Mouse (Mus musculus): Measurements from ENCODE around the gene Ccsap. TPM values are rescaled to one million over a fixed set of nuclear protein-coding genes. Genes with fewer than 3 reads are reported as not detected.

Ccsap gene
- polyA plus RNA-seq, 1 experiment from 2014 or later: 3.7 TPM

DNA sequence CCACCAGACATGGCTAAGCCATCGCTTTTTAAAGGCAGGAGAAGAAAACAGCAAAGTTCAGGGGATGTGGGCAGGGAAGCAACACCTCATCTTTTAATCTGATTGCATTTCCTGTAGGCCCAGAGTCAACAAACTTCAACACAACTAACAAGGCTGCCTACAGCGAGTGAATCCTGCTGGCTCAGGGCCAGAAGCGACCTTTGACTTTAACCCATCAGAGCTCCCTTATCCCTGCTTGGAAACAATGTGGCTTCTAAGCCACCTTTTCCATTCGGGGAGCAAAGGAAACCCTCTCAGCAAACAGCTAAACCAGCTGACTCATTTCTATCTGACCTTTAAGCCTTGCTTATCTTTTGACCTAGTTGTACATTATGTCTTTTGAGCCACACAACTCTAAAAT, 63.3 kb downstream of the Ccsap start:
- Histone ChIP-seq H3K9me3 (ENCODE audit: control insufficient read depth, low read length) (no peaks in the 10 kb centered on the region), H3K27me3 (ENCODE audit: control insufficient read depth, insufficient read depth, low read length) (no peaks in the 10 kb centered on the region), H3K4me3 (ENCODE audit: control insufficient read depth in 1 of 2, insufficient read depth in 1 of 2, low read depth in 1 of 2, low read length in 2 of 2) (no peak overlapping the region), H3K27ac (replicated peaks in 1 of 2; ENCODE audit: control insufficient read depth in 1 of 2, insufficient read depth in 1 of 2, low read depth in 2 of 2, low read length in 2 of 2) (no peak overlapping the region), H3K4me1 (ENCODE audit: control insufficient read depth in 2 of 2, insufficient read depth in 2 of 2, low read length in 2 of 2) (no peaks in the 10 kb centered on the region), H3K4me2 (ENCODE audit: low read length) (no peak overlapping the region), H3K36me3 (ENCODE audit: control insufficient read depth, insufficient read depth, low read length) (no peaks in the 10 kb centered on the region), H3K9ac (ENCODE audit: low read length) (no peak overlapping the region)
- 32% methylated on average over 4 of the region's 4 CpGs for WGBS
- no peak for ATAC-seq (ENCODE audit: insufficient number of reproducible peaks, insufficient read depth, low FRiP score, low read depth)

DNA sequence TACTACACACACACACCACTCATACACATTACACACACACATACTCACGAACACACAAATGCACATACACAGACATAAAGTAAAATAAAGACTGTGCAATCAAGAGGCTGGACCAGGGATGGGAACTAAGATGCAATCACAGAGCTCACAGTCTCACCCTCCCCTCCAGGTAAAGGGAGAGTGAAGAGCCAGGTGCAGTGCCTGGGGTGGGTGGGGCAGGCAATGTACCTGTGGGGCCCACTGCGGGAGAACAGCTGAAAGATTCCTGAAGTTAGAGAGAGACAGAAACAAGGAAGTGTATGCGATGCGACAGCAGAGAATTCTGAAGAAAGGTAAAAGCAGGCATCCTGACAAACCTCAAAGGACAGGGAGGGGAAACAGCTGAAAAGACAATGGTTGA, 65.2 kb downstream of the Ccsap start:
- no peak overlapping the region for H3K9ac ChIP-seq (ENCODE audit: low read length)
- WGBS: 65% methylated on average over 4 of the region's 4 CpGs
- no peaks in the 10 kb centered on the region; the same call in 1 of the 2 replicates for H3K27me3 ChIP-seq (ENCODE audit: control insufficient read depth, insufficient read depth, low read length)
- H3K4me2 ChIP-seq (ENCODE audit: low read length): no peak overlapping the region
- H3K4me1 ChIP-seq (ENCODE audit: control insufficient read depth in 2 of 2, insufficient read depth in 2 of 2, low read length in 2 of 2): no peaks in the 10 kb centered on the region
- ATAC-seq (ENCODE audit: insufficient number of reproducible peaks, insufficient read depth, low FRiP score, low read depth): no peak
- H3K36me3 ChIP-seq (ENCODE audit: control insufficient read depth, insufficient read depth, low read length): no peaks in the 10 kb centered on the region
- no peaks in the 10 kb centered on the region for H3K9me3 ChIP-seq (ENCODE audit: control insufficient read depth, low read length)
- H3K27ac ChIP-seq (replicated peaks in 1 of 2; ENCODE audit: control insufficient read depth in 1 of 2, insufficient read depth in 1 of 2, low read depth in 2 of 2, low read length in 2 of 2): no peak overlapping the region
- H3K4me3 ChIP-seq (ENCODE audit: control insufficient read depth in 1 of 2, insufficient read depth in 1 of 2, low read depth in 1 of 2, low read length in 2 of 2): no peak overlapping the region

DNA sequence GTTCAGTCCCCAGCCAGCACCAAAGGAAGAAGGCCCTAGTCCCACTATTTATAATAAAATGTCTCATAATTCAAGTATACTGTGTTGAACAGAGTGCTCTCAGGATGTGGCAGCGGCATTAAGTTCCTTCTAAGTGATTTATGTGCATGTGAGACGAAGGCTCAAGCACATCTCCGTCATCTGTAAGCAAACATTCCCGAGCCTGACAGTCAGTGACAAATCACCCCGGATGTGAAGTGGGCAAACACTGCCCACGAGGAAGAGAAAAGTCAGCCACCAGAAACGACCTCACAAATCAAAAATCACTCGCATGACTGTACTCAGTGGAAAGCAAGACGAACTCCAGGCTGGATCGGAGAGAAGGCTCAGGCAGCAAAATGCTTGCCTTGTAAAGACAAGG, 66.1 kb downstream of the Ccsap start:
- 56% methylated on average over 10 of the region's 10 CpGs for WGBS
- H3K9ac ChIP-seq (ENCODE audit: low read length): no peak overlapping the region

DNA sequence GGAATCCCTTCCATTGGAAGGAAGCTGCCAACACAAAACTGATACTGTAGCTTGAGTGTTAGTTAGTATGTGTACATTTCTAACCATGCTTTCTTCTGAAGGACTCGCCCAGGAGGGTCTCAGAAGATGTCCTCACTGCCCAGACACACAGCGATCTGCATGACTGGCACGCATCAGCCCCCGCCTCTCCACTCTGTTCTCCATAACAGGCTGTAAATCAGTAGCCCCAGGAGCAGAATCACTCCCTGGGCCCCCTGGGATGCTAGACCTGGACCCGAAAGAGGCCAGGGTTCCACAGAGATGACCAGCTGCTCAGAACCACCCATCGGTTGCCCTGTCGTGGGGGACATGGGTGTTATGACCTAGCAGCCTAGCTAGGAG, 68.2 kb downstream of the Ccsap start:
- Histone ChIP-seq H3K27ac (replicated peaks in 1 of 2; ENCODE audit: control insufficient read depth in 1 of 2, insufficient read depth in 1 of 2, low read depth in 2 of 2, low read length in 2 of 2) (no peak overlapping the region), H3K36me3 (ENCODE audit: control insufficient read depth, insufficient read depth, low read length) (no peaks in the 10 kb centered on the region), H3K4me2 (ENCODE audit: low read length) (no peak overlapping the region), H3K4me1 (ENCODE audit: control insufficient read depth in 2 of 2, insufficient read depth in 2 of 2, low read length in 2 of 2) (peaks cover 0 to 3% of the 10 kb centered on the region in 2 experiments; a peak in 2 of 4 replicates), H3K9me3 (ENCODE audit: control insufficient read depth, low read length) (no peaks in the 10 kb centered on the region), H3K9ac (ENCODE audit: low read length) (no peak overlapping the region), H3K4me3 (ENCODE audit: control insufficient read depth in 1 of 2, insufficient read depth in 1 of 2, low read depth in 1 of 2, low read length in 2 of 2) (no peak overlapping the region), H3K27me3 (ENCODE audit: control insufficient read depth, insufficient read depth, low read length) (no peaks in the 10 kb centered on the region; the same call in 1 of the 2 replicates)
- 80% methylated on average over 7 of the region's 7 CpGs for WGBS
- ATAC-seq (ENCODE audit: insufficient number of reproducible peaks, insufficient read depth, low FRiP score, low read depth): no peak

More for the DNA sequence above, 66.1 kb downstream of the Ccsap start:
- Histone ChIP-seq H3K27me3 (ENCODE audit: control insufficient read depth, insufficient read depth, low read length) (no peaks in the 10 kb centered on the region; the same call in 1 of the 2 replicates), H3K4me2 (ENCODE audit: low read length) (no peak overlapping the region), H3K36me3 (ENCODE audit: control insufficient read depth, insufficient read depth, low read length) (no peaks in the 10 kb centered on the region), H3K4me1 (ENCODE audit: control insufficient read depth in 2 of 2, insufficient read depth in 2 of 2, low read length in 2 of 2) (no peaks in the 10 kb centered on the region), H3K4me3 (ENCODE audit: control insufficient read depth in 1 of 2, insufficient read depth in 1 of 2, low read depth in 1 of 2, low read length in 2 of 2) (no peak overlapping the region), H3K9me3 (ENCODE audit: control insufficient read depth, low read length) (no peaks in the 10 kb centered on the region), H3K27ac (replicated peaks in 1 of 2; ENCODE audit: control insufficient read depth in 1 of 2, insufficient read depth in 1 of 2, low read depth in 2 of 2, low read length in 2 of 2) (no peak overlapping the region)
- ATAC-seq (ENCODE audit: insufficient number of reproducible peaks, insufficient read depth, low FRiP score, low read depth): no peak

DNA sequence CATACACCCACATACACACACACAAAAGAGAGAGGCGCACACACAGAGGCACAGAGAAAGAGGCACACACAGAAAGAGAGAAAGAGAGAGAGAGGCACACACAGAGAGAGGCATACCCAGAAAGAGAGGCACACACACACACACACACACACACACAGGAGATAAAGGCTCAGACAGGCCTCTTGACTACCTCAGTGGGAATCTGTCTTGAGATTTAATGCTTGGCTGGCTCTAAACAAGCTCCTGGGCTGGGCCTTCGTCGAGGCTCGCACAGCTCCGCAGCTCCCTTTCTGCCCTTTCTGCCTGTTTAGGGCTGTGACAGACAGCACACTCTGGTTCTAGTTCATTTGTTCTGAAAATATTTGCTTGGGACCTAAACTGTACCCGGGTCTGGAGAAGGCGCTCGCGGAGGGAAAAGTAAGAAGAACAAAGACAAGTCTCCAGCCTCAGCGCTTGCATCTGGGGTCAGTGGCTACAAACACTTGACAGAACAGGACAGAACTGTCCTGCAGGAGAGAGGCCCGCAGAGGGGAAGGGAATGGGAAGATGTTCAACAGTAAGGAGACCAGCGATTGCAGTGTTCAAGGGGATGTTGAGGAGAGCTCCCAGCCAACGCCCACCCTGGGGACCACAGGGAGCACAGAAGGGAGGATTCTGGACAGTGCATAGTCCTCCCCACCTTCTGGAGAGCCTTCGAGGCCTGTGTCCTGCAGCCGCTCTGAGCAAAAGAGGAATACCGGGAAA, 68.7 kb downstream of the Ccsap start:
- H3K9ac ChIP-seq (ENCODE audit: low read length): no peak overlapping the region
- H3K27ac ChIP-seq (replicated peaks in 1 of 2; ENCODE audit: control insufficient read depth in 1 of 2, insufficient read depth in 1 of 2, low read depth in 2 of 2, low read length in 2 of 2): no peak overlapping the region
- no peaks in the 10 kb centered on the region; the same call in 1 of the 2 replicates for H3K27me3 ChIP-seq (ENCODE audit: control insufficient read depth, insufficient read depth, low read length)
- H3K9me3 ChIP-seq (ENCODE audit: control insufficient read depth, low read length): no peaks in the 10 kb centered on the region
- WGBS: 74% methylated on average over 16 of the region's 16 CpGs
- no peak for ATAC-seq (ENCODE audit: insufficient number of reproducible peaks, insufficient read depth, low FRiP score, low read depth)
- no peak overlapping the region for H3K4me3 ChIP-seq (ENCODE audit: control insufficient read depth in 1 of 2, insufficient read depth in 1 of 2, low read depth in 1 of 2, low read length in 2 of 2)
- H3K36me3 ChIP-seq (ENCODE audit: control insufficient read depth, insufficient read depth, low read length): no peaks in the 10 kb centered on the region
- no peak overlapping the region for H3K4me2 ChIP-seq (ENCODE audit: low read length)
- peaks cover 0 to 3% of the 10 kb centered on the region in 2 experiments; a peak in 2 of 4 replicates for H3K4me1 ChIP-seq (ENCODE audit: control insufficient read depth in 2 of 2, insufficient read depth in 2 of 2, low read length in 2 of 2)

Other genes with a start within 250 kb of the Ccsap start
- gene Rhou, start 206.3 kb downstream of the Ccsap start, polyA plus RNA-seq (2014; fragmentation: Nextera tagmentation; extraction: Ambion mirVana): 10.0 and 11.4 TPM in 2 replicates
- 31.7 and 34.7 TPM in 2 replicates for gene Rab4a, start 54.2 kb downstream of the Ccsap start, polyA plus RNA-seq (2014; fragmentation: Nextera tagmentation; extraction: Ambion mirVana)
- 236 and 241 TPM in 2 replicates for gene Acta1, start 34.5 kb upstream of the Ccsap start, polyA plus RNA-seq (2014; fragmentation: Nextera tagmentation; extraction: Ambion mirVana)
- gene Nup133, start 89.1 kb upstream of the Ccsap start, polyA plus RNA-seq (2014; fragmentation: Nextera tagmentation; extraction: Ambion mirVana): 24.2 and 24.9 TPM in 2 replicates
- 21.5 and 21.9 TPM in 2 replicates for gene Abcb10, start 122.9 kb upstream of the Ccsap start, polyA plus RNA-seq (2014; fragmentation: Nextera tagmentation; extraction: Ambion mirVana)
- 28.5 and 29.7 TPM in 2 replicates for gene Taf5l, start 161.2 kb upstream of the Ccsap start, polyA plus RNA-seq (2014; fragmentation: Nextera tagmentation; extraction: Ambion mirVana)
- 4.3 and 4.4 TPM in 2 replicates for gene Urb2, start 161.3 kb upstream of the Ccsap start, polyA plus RNA-seq (2014; fragmentation: Nextera tagmentation; extraction: Ambion mirVana)

All from heart, embryonic 14.5 days (tissue).